Mouse (Mus musculus): ENCODE measurements around the gene Vil1. TPM values are rescaled to one million over a fixed set of nuclear protein-coding genes. Genes with fewer than 3 reads are reported as not detected.

Gene Vil1
- polyA plus RNA-seq, 1 experiment from 2014 or later = 0.27 TPM

DNA sequence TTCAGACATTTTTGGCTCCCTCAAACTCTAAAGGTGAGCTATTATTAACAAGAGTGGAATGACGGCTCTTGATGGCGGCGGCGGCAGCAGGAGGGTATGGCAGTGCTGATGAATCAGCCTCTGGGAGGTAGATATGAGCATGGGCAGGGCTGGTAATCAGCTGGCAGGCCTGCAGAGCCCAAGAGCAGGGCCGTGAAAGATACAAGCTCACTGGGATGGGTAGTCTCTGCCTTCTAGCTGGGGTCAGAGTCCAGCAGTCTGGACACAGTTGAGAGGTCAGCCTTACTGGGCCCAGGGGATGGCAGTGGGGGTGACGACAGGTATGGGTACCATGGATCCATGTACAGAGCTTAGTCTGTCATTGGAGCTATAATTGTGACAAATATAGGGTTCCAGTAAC, 24.0 kb downstream of the Vil1 start:
- Histone ChIP-seq H3K9ac (replicated peaks) (no peak overlapping the region), H3K27ac (replicated peaks) (no peak overlapping the region), H3K4me2 (replicated peaks) (no peak overlapping the region), H3K4me1 (no peaks in the 10 kb centered on the region), H3K9me3 (no peaks in the 10 kb centered on the region), H3K27me3 (no peaks in the 10 kb centered on the region), H3K4me3 (no peak overlapping the region), H3K36me3 (peaks cover 18% of the 10 kb centered on the region)
- 87% methylated on average over 6 of the region's 6 CpGs for WGBS
- ATAC-seq (replicated peaks) = no peak

- H3K4me3 ChIP-seq = no peak overlapping the region
- no peak overlapping the region for H3K27ac ChIP-seq (replicated peaks)
- WGBS = 79% methylated on average over 5 of the region's 5 CpGs
- no peak for ATAC-seq (replicated peaks)
- H3K4me1 ChIP-seq = no peaks in the 10 kb centered on the region
- H3K27me3 ChIP-seq = no peaks in the 10 kb centered on the region
- no peak overlapping the region for H3K9ac ChIP-seq (replicated peaks)
- no peaks in the 10 kb centered on the region for H3K9me3 ChIP-seq
- peaks cover 31% of the 10 kb centered on the region for H3K36me3 ChIP-seq
- H3K4me2 ChIP-seq (replicated peaks) = no peak overlapping the region
Observed at GRCm38 (mm10) chr1:74434596-74434995, 25.4 kb downstream of the Vil1 start.

- Histone ChIP-seq H3K9ac (replicated peaks) (no peak overlapping the region), H3K27ac (replicated peaks) (no peak overlapping the region), H3K36me3 (peaks cover 39% of the 10 kb centered on the region), H3K9me3 (no peaks in the 10 kb centered on the region), H3K4me1 (no peaks in the 10 kb centered on the region), H3K4me2 (replicated peaks) (no peak overlapping the region), H3K27me3 (no peaks in the 10 kb centered on the region), H3K4me3 (no peak overlapping the region)
- WGBS = 88% methylated on average over 6 of the region's 6 CpGs
- no peak for ATAC-seq (replicated peaks)
Observed at GRCm38 (mm10) chr1:74435563-74435962, 26.4 kb downstream of the Vil1 start.

DNA sequence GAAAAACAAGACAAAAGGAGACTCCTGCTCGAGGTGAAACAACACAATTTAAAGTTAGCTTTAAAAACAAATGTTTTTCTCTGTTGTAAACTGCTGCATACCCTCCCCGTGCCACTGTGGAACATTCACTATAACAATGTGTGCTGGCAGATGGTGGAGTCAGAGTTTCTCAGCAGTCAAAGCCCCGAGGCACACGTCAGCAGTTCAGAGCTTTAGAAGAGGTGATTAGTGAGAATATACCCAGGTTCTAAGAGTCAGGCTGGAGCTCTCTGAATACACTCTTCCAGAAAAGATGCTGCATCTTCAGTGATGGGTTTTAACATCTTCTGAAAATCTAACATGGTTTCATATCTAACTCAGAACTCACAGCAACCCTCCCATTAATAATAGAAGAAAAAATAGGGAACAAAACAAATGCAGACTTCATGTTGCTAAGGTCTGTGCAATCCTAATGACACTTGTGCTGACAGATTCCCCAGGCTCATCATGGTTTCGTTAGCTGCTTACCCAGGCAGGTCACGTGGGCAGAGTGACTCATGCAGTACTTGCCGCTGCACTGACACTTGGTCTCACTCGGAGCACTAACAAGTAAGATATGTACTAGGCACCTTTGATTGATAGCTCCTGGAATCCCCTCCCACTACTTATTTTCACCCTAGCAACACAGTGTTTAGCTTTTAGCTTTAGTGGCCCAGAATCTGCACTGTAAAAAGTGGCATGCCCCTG, 28.7 kb downstream of the Vil1 start:
- Histone ChIP-seq H3K4me3 (no peak overlapping the region), H3K9ac (replicated peaks) (no peak overlapping the region), H3K27me3 (no peaks in the 10 kb centered on the region), H3K9me3 (no peaks in the 10 kb centered on the region), H3K36me3 (peaks cover 50% of the 10 kb centered on the region), H3K27ac (replicated peaks) (no peak overlapping the region), H3K4me1 (no peaks in the 10 kb centered on the region), H3K4me2 (replicated peaks) (no peak overlapping the region)
- WGBS = 81% methylated on average over 8 of the region's 8 CpGs
- no peak for ATAC-seq (replicated peaks)

- 90% methylated on average over 19 of the region's 19 CpGs for WGBS
- no peak overlapping the region for H3K4me3 ChIP-seq
- no peaks in the 10 kb centered on the region for H3K9me3 ChIP-seq
- no peak overlapping the region for H3K27ac ChIP-seq (replicated peaks)
- H3K4me2 ChIP-seq (replicated peaks) = no peak overlapping the region
- peaks cover 50% of the 10 kb centered on the region for H3K36me3 ChIP-seq
- H3K4me1 ChIP-seq = no peaks in the 10 kb centered on the region
- H3K27me3 ChIP-seq = no peaks in the 10 kb centered on the region
- no peak for ATAC-seq (replicated peaks)
- no peak overlapping the region for H3K9ac ChIP-seq (replicated peaks)
Observed at GRCm38 (mm10) chr1:74439166-74439876, 30.1 kb downstream of the Vil1 start.

DNA sequence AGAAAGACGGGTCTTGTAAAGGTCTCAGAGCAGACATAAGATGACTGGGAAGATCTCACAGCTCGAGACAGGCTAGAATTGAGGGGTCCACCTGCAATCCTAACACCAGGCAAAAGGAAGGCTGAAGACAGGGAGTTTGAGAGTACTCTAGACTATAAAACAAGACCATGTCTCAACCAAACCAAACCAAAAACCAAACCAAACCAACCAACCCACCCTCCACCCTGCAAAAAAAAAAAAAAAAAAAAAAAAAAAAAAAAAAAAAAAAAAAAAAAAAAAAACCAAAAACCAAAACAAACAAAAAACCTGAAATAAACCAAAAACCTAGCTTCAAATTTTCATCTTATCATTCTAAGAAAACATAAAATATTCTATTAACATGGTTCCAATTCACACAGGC, 35.4 kb downstream of the Vil1 start:
- Histone ChIP-seq H3K36me3 (peaks cover 48% of the 10 kb centered on the region), H3K27me3 (no peaks in the 10 kb centered on the region), H3K9me3 (no peaks in the 10 kb centered on the region), H3K4me1 (no peaks in the 10 kb centered on the region), H3K9ac (replicated peaks) (no peak overlapping the region), H3K27ac (replicated peaks) (no peak overlapping the region), H3K4me3 (no peak overlapping the region), H3K4me2 (replicated peaks) (no peak overlapping the region)
- ATAC-seq (replicated peaks) = no peak
- WGBS = 87% methylated on average over 2 of the region's 2 CpGs

DNA sequence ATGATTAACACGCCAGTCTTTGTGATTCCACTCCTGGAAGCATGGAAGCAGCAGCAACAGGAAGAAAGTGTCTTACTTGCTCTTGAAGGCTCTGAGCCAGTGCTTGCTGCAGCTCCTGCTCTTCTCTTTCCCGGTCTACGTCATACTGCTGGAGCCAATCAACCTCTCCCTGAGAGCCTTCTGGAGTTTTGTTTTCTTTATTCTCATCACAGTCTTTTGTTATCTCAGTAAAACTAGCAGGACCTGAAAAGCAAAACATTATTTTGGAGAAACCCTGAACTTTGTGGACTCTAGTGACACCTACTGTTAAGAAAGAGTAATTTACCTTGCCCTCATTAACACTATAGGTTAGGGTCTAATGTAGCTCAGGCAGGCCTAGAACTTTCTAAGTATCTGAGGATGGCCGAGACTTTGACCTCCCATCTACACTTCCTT, 43.5 kb downstream of the Vil1 start:
- Histone ChIP-seq H3K9me3 (no peaks in the 10 kb centered on the region), H3K4me2 (replicated peaks) (no peak overlapping the region), H3K4me1 (no peaks in the 10 kb centered on the region), H3K9ac (replicated peaks) (no peak overlapping the region), H3K27ac (replicated peaks) (no peak overlapping the region), H3K36me3 (peaks cover 72% of the 10 kb centered on the region), H3K4me3 (no peak overlapping the region), H3K27me3 (no peaks in the 10 kb centered on the region)
- 39% methylated on average over 4 of the region's 4 CpGs for WGBS
- ATAC-seq (replicated peaks) = 0 out of 2 replicates have a peak, but pooled peaks have one; percentile 55

DNA sequence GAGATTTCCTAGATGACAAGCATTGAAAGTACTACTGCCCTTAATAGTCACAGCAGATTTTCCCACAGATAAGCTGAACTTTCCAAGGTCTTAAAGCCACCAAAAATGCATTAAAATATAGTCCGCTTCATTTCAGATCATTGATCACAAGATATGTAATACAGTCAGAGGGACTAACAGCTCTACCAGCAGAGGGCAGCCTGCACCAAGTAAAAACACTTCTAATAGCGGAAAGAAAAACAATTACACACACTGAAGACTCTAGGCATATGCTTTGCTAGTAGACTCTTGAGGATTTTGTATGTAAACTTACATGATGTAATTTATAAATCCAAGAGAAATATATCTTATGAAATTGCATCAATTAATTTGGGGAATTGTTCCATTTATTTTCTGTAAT, 51.1 kb downstream of the Vil1 start:
- 75% methylated on average over 2 of the region's 2 CpGs for WGBS
- no peaks in the 10 kb centered on the region for H3K9me3 ChIP-seq
- no peaks in the 10 kb centered on the region for H3K27me3 ChIP-seq
- H3K4me3 ChIP-seq = no peak overlapping the region
- no peak overlapping the region for H3K27ac ChIP-seq (replicated peaks)
- no peaks in the 10 kb centered on the region for H3K4me1 ChIP-seq
- H3K4me2 ChIP-seq (replicated peaks) = no peak overlapping the region
- peaks cover 47% of the 10 kb centered on the region for H3K36me3 ChIP-seq
- no peak overlapping the region for H3K9ac ChIP-seq (replicated peaks)
- ATAC-seq (replicated peaks) = no peak

MicroRNA genes within 50 kb of the gene (microRNA counts, 519-probe panel; counts per million panel counts)
- 3,063 counts per million, percentile 74 among the panel's probes with 10 or more counts for microRNA mmu-miR-26b

Small RNA genes within 50 kb of the gene (microRNA-seq; reads per million reads assigned to microRNA genes)
- gene Mir26b = 13,082 reads per million, percentile 97 among the genes with 10 or more reads in this experiment

Other genes with a start within 250 kb of the Vil1 start
- gene Cxcr1, start 214.7 kb upstream of the Vil1 start, polyA plus RNA-seq (2015; fragmentation: Nextera tagmentation; extraction: Ambion mirVana) = not detected in 2 replicates
- gene Arpc2, start 173.3 kb upstream of the Vil1 start, polyA plus RNA-seq (2015; fragmentation: Nextera tagmentation; extraction: Ambion mirVana) = 403 and 418 TPM in 2 replicates
- 0.34 TPM in 1 of 2 replicates, not detected in the other for gene Gpbar1, start 130.8 kb upstream of the Vil1 start, polyA plus RNA-seq (2015; fragmentation: Nextera tagmentation; extraction: Ambion mirVana)
- 211 and 214 TPM in 2 replicates for gene Aamp, start 124.6 kb upstream of the Vil1 start, polyA plus RNA-seq (2015; fragmentation: Nextera tagmentation; extraction: Ambion mirVana)
- gene Pnkd, start 124.4 kb upstream of the Vil1 start, polyA plus RNA-seq (2015; fragmentation: Nextera tagmentation; extraction: Ambion mirVana) = 99.2 and 104 TPM in 2 replicates
- 5.4 and 6.8 TPM in 2 replicates for gene Tmbim1, start 103.8 kb upstream of the Vil1 start, polyA plus RNA-seq (2015; fragmentation: Nextera tagmentation; extraction: Ambion mirVana)
- gene Catip, start 47.3 kb upstream of the Vil1 start, polyA plus RNA-seq (2015; fragmentation: Nextera tagmentation; extraction: Ambion mirVana) = 0.38 and 1.2 TPM in 2 replicates
- gene Slc11a1, start 34.2 kb upstream of the Vil1 start, polyA plus RNA-seq (2015; fragmentation: Nextera tagmentation; extraction: Ambion mirVana) = 1.9 and 3.2 TPM in 2 replicates
- gene Ctdsp1, start 17.9 kb upstream of the Vil1 start, polyA plus RNA-seq (2015; fragmentation: Nextera tagmentation; extraction: Ambion mirVana) = 21.4 and 22.4 TPM in 2 replicates
- gene Cnot9, start 96.7 kb downstream of the Vil1 start, polyA plus RNA-seq (2015; fragmentation: Nextera tagmentation; extraction: Ambion mirVana) = 53.8 and 56.2 TPM in 2 replicates
- gene Plcd4, start 133.5 kb downstream of the Vil1 start, polyA plus RNA-seq (2015; fragmentation: Nextera tagmentation; extraction: Ambion mirVana) = 3.4 and 5.3 TPM in 2 replicates
- 32.2 and 33.0 TPM in 2 replicates for gene Usp37, start 134.9 kb downstream of the Vil1 start, polyA plus RNA-seq (2015; fragmentation: Nextera tagmentation; extraction: Ambion mirVana)
- gene Zfp142, start 178.9 kb downstream of the Vil1 start, polyA plus RNA-seq (2015; fragmentation: Nextera tagmentation; extraction: Ambion mirVana) = 8.9 and 9.6 TPM in 2 replicates
- gene Bcs1l, start 178.9 kb downstream of the Vil1 start, polyA plus RNA-seq (2015; fragmentation: Nextera tagmentation; extraction: Ambion mirVana) = 27.6 and 27.9 TPM in 2 replicates
- gene Rnf25, start 192.0 kb downstream of the Vil1 start, polyA plus RNA-seq (2015; fragmentation: Nextera tagmentation; extraction: Ambion mirVana) = 41.8 and 46.0 TPM in 2 replicates
- gene Stk36, start 192.1 kb downstream of the Vil1 start, polyA plus RNA-seq (2015; fragmentation: Nextera tagmentation; extraction: Ambion mirVana) = 25.7 and 27.9 TPM in 2 replicates